ENCODE assay signal across 9 mouse cellular contexts in the genomic region with DNA sequence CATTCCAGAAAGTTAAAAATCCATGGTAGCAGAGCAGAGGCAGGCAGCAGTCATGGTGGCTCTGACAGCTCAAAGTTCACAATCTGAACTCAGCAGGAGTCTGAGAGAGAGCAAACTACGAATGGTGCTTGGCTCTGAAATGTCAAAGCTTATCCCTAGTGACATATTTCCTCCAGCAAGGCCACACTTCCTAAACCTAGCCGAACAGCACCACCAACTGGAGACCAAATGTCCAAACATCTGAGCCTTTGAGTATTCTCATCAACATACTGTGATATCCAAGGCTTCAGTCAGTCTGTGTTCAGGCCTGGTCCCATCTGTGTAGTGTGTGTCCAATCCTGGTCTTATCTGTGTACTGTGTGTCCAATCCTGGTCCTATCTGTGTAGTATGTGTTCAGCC. TPM values are rescaled to one million over a fixed set of nuclear protein-coding genes. Genes with fewer than 3 reads are reported as not detected.
DNase-seq lines count a peak whose midpoint lies in the region; ATAC-seq lines count a peak whose summit lies in the region.
"Had no signal": no experiment of that assay in that cellular context is flagged by ENCODE, and none has a peak within 500 bp of the region (broad histone marks: within the 10 kb centered on the region; RNA-seq: fewer than 3 reads in every experiment).

No protein-coding gene starts in this region.

- H3K27ac ChIP-seq in forebrain, embryonic 13.5 days: no peak overlapping the region
- no peak overlapping the region for H3K27ac ChIP-seq in forebrain, embryonic 11.5 days (ENCODE audit: low read depth, low read length)
- H3K27ac ChIP-seq in liver, embryonic 11.5 days (ENCODE audit: low read depth, low read length): no peak overlapping the region
- H3K27ac ChIP-seq: stomach, embryonic 15.5 days had no signal

- 42% methylated on average over 2 of the region's 2 CpGs for WGBS in forebrain, embryonic 13.5 days
- 42% methylated on average over 2 of the region's 2 CpGs for WGBS in forebrain, embryonic 11.5 days
- 24% methylated on average over 2 of the region's 2 CpGs for WGBS in liver, embryonic 11.5 days

- no peak overlapping the region for H3K4me3 ChIP-seq in forebrain, embryonic 13.5 days
- H3K4me3 ChIP-seq in forebrain, embryonic 11.5 days (ENCODE audit: low read depth, low read length): no peak overlapping the region
- no peak overlapping the region for H3K4me3 ChIP-seq in liver, embryonic 11.5 days (ENCODE audit: low read depth, low read length)
- H3K4me3 ChIP-seq: stomach, embryonic 15.5 days had no signal

- H3K4me1 ChIP-seq in forebrain, embryonic 13.5 days: no peaks in the 10 kb centered on the region
- no peaks in the 10 kb centered on the region for H3K4me1 ChIP-seq in forebrain, embryonic 11.5 days (replicated peaks; ENCODE audit: control insufficient read depth, insufficient read depth, low read length)
- no peaks in the 10 kb centered on the region for H3K4me1 ChIP-seq in liver, embryonic 11.5 days (replicated peaks; ENCODE audit: control insufficient read depth, insufficient read depth, low read length)
- H3K4me1 ChIP-seq: stomach, embryonic 15.5 days had no signal

- no peak overlapping the region for H3K9ac ChIP-seq in forebrain, embryonic 13.5 days
- no peak overlapping the region for H3K9ac ChIP-seq in forebrain, embryonic 11.5 days (ENCODE audit: low read length)
- H3K9ac ChIP-seq in liver, embryonic 11.5 days (ENCODE audit: low read depth, low read length): no peak overlapping the region
- H3K9ac ChIP-seq: stomach, embryonic 15.5 days had no signal

- peak; percentile 53; the same call in 1 of the 2 replicates for ATAC-seq in forebrain, embryonic 13.5 days
- no peak for ATAC-seq in forebrain, embryonic 11.5 days (replicated peaks; ENCODE audit: low FRiP score)
- peak; percentile 73 for ATAC-seq in liver, embryonic 11.5 days (replicated peaks; ENCODE audit: low FRiP score)

- H3K36me3 ChIP-seq in forebrain, embryonic 13.5 days (ENCODE audit: poor library complexity, severe bottlenecking): no peaks in the 10 kb centered on the region
- no peaks in the 10 kb centered on the region for H3K36me3 ChIP-seq in forebrain, embryonic 11.5 days (ENCODE audit: control insufficient read depth, insufficient read depth, low read length)
- no peaks in the 10 kb centered on the region for H3K36me3 ChIP-seq in liver, embryonic 11.5 days (ENCODE audit: control insufficient read depth, insufficient read depth, low read length)
- H3K36me3 ChIP-seq: stomach, embryonic 15.5 days had no signal

- no peaks in the 10 kb centered on the region for H3K9me3 ChIP-seq in forebrain, embryonic 13.5 days (replicated peaks)
- H3K9me3 ChIP-seq in forebrain, embryonic 11.5 days (ENCODE audit: control insufficient read depth, low read length): no peaks in the 10 kb centered on the region
- no peaks in the 10 kb centered on the region for H3K9me3 ChIP-seq in liver, embryonic 11.5 days (ENCODE audit: control insufficient read depth, low read length)
- H3K9me3 ChIP-seq: stomach, embryonic 15.5 days had no signal

- H3K27me3 ChIP-seq in forebrain, embryonic 13.5 days: no peaks in the 10 kb centered on the region
- no peaks in the 10 kb centered on the region for H3K27me3 ChIP-seq in forebrain, embryonic 11.5 days (ENCODE audit: control insufficient read depth, insufficient read depth, low read length)
- H3K27me3 ChIP-seq in liver, embryonic 11.5 days (replicated peaks; ENCODE audit: control insufficient read depth, insufficient read depth, low read length): no peaks in the 10 kb centered on the region
- H3K27me3 ChIP-seq: stomach, embryonic 15.5 days had no signal

- DNase-seq in forebrain, embryonic 11.5 days (ENCODE audit: low spot score): no peak
- DNase-seq in urinary bladder, postnatal 14 days (ENCODE audit: low spot score): peak; percentile 33
- DNase-seq in urinary bladder, postnatal 4 days (ENCODE audit: low spot score in 2 of 2): no peak
- peak; percentile 4 to 14 for DNase-seq in heart, adult 9 months (ENCODE audit: low spot score in 2 of 2)
- no peak for DNase-seq in liver, embryonic 11.5 days (ENCODE audit: low spot score)
- peak; percentile 58 for DNase-seq in thymus, postnatal 0 days (ENCODE audit: low spot score)
- DNase-seq in urinary bladder, postnatal 25 days (ENCODE audit: low spot score): no peak

- H3K4me2 ChIP-seq in forebrain, embryonic 13.5 days: no peak overlapping the region
- no peak overlapping the region for H3K4me2 ChIP-seq in forebrain, embryonic 11.5 days (ENCODE audit: low read depth, low read length, severe bottlenecking)
- H3K4me2 ChIP-seq in liver, embryonic 11.5 days: no peak overlapping the region
- H3K4me2 ChIP-seq: stomach, embryonic 15.5 days had no signal

RNA-seq across cellular contexts. Expression of a gene that starts 49.4 kb away (rescaled TPM):
- polyA plus RNA-seq in forebrain, embryonic 13.5 days (2015; fragmentation: Nextera tagmentation; extraction: Ambion mirVana): 28.7 and 39.5 TPM in 2 replicates
- 15.0 and 17.3 TPM in 2 replicates for polyA plus RNA-seq in forebrain, embryonic 11.5 days (2014; fragmentation: Nextera tagmentation; extraction: Ambion mirVana)
- polyA plus RNA-seq in liver, embryonic 11.5 days (2014; fragmentation: Nextera tagmentation; extraction: Ambion mirVana): 0.69 and 0.80 TPM in 2 replicates
- 0.09 and 0.18 TPM in 2 replicates for polyA plus RNA-seq in thymus, postnatal 0 days (2015; fragmentation: Nextera tagmentation; extraction: Ambion mirVana)

Comparison
In these comparisons a context has a peak if more than half of its experiments do, and no peak if none do; other contexts are left out.
1. DNase-seq: peak in urinary bladder, postnatal 14 days (single experiment), heart, adult 9 months (2 of 2) and thymus, postnatal 0 days (single experiment); none in forebrain, embryonic 11.5 days (single experiment), urinary bladder, postnatal 4 days (0 of 2), liver, embryonic 11.5 days (single experiment) and urinary bladder, postnatal 25 days (single experiment).